Mouse (Mus musculus): Measurements from ENCODE around the gene Vmn1r79. TPM values are rescaled to one million over a fixed set of nuclear protein-coding genes. Genes with fewer than 3 reads are reported as not detected.
"Not testable (repeated sequence)": the region's sequence is repeated elsewhere in the genome, so short reads cannot be mapped to it uniquely, and the experiment has no call there.

Vmn1r79 gene
- total RNA-seq (2021): not detected
- long read RNA-seq: 0 reads

DNA sequence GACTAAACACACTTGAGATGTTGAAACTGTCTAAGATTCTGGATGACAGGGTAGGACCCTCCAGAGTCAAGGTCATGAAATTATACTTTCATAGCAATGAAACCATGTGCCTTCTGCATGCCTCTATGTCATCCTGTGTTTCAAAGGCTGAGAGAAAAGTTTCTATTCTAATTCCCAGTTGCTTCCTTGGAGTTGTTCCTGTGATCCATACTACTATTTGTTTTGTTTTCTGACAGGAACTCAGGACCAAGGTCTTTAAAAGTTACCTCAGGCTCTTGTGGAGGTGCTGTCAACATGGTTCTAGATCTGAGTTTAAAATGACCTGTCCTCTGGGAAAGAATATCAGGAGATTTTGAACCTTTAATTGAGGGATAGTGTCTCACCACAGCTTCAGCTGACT, at the start of gene Vmn1r79:
Gene Vmn1r79, plus strand, starts transcription at position 301 of the 400 bp plus-strand sequence.
- not testable (repeated sequence) for DNase-seq (ENCODE audit: low spot score in 2 of 2)

DNA sequence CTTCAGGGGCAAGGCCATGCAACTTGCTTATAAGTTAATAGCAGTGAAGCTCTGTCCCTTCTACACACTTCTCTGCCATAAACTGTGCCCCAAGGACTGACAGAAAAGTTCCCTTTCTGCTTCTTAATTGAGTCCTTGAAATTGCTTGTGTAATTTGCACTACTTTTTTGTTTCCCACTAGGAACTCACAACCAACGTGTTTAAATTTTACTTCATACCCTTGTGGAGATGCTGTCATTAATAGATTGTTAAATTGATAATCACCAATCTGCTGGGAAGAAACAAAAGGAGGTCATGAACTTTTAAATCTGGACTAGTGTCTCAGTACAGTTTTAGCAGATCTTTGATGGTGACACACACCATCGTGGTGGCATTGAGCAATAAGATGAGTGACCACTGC, 21.1 kb upstream of the Vmn1r79 start, which contains the start of gene Vmn1r78:
Gene Vmn1r78, plus strand, starts transcription at position 301 of the 400 bp plus-strand sequence.
- DNase-seq (ENCODE audit: low spot score in 2 of 2): no peak

DNA sequence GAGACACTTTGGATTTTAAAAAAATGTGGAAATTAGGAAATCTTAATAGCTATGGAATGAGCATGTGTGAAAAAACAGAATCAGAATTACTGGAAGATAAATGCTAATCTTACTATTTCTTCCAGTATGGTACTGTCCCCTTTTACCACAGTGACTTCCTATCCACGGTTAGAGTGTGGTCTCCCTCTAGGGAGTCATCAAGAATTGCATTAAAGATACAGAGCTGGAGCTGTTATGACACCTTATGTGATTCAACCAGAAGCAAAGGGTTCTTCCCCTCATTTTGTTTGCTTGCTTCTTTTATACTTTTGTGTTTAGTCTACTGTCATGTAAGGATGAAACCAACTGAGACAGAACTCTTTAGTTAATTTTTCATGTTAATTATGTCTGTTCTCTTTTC, 14.6 kb upstream of the Vmn1r79 start:
- DNase-seq (ENCODE audit: low spot score in 2 of 2): not testable (repeated sequence)

DNA sequence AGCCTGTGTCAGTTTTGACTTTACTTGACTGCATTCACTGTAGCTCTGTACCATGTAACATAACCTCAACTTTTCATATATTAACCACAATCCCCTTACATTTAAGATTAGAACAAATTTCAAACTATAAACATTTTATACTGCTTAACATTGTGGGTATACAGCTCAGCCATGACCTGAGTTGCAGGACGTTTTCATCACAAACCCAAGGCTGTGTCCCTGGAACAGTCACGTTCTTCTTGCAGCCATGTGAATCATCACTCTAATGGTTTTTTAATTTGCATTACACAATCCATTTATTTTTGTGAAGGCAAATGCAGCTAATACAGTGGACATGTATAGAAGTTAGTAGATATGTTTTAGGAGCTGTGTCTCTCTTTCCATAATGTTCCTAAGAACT, 1.8 kb downstream of the Vmn1r79 start:
- DNase-seq (ENCODE audit: low spot score in 2 of 2): not testable (repeated sequence)

DNA sequence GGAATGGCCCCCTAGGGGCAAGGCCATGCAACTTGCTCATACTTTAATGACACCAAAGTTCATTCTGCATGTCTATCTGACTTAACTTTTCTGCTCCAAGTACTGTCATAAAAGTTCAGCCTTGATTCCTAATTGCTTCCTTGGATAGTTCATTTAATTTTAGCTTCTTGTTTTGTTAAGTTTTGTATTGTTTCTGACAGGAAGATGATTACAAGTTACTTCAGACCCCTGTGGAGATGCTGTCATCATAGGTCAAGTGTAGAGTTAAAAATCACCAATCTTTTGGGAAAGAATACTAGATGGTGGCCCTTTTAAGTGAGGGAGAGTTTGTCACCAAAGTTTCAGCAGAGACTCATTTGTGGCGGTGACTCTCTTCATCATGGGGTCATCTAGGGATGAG, 17.9 kb downstream of the Vmn1r79 start, which contains the start of gene Vmn1r80:
Gene Vmn1r80, plus strand, starts transcription at position 301 of the 400 bp plus-strand sequence.
- DNase-seq (ENCODE audit: low spot score in 2 of 2): no peak

DNA sequence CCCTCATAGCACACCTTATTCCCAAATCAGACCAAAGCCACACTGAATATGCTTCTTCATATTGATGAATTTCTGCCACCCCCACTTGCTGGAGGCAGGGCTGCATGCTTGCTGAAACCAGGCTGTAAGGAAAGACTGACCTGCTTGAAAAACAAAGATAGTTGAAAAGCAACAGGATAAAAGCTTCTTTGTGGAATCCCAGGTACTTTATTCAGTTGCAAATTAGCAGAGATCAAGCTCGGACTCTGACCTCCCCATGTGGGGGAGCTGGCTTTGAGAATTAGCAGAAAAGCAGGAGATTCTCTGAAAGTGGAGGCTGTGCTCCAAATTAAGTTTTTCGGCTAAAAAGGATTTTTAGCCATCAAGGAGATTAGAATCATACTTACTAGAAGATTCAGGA, 33.1 kb downstream of the Vmn1r79 start:
- no peak for DNase-seq (ENCODE audit: low spot score in 2 of 2)

Other genes with a start within 250 kb of the Vmn1r79 start
- gene Vmn1r76, start 233.1 kb upstream of the Vmn1r79 start, total RNA-seq (2021): not detected
- not detected for gene Vmn1r77, start 134.5 kb upstream of the Vmn1r79 start, total RNA-seq (2021)
- not detected for gene Vmn1r78, start 21.0 kb upstream of the Vmn1r79 start, total RNA-seq (2021)
- not detected for gene Vmn1r80, start 18.0 kb downstream of the Vmn1r79 start, total RNA-seq (2021)
- gene Vmn1r81, start 97.0 kb downstream of the Vmn1r79 start, total RNA-seq (2021): under 1 TPM; 0.02 to 0.04 TPM
- gene Vmn1r82, start 129.2 kb downstream of the Vmn1r79 start, total RNA-seq (2021): not detected
- not detected for gene Vmn1r83, start 158.2 kb downstream of the Vmn1r79 start, total RNA-seq (2021)
- gene Vmn1r84, start 198.0 kb downstream of the Vmn1r79 start, total RNA-seq (2021): not detected

All from layer of hippocampus, postnatal 10 days (tissue).